Mouse (Mus musculus) stomach, embryonic 16.5 days (tissue): Measurements from ENCODE around the gene Adra1b. TPM values are rescaled to one million over a fixed set of nuclear protein-coding genes. Genes with fewer than 3 reads are reported as not detected.
A peak's percentile ranks its signal among the peaks of the same experiment; 100 is the strongest.

Experiments used
- ATAC-seq: fragments of 200-750 bp; cut with Nextera tagmentation; 2 replicates; pipeline ENCODE4 v1.8.0; 2017; ENCODE audit warnings: moderate number of reproducible peaks, moderate TSS enrichment; ENCODE audit not compliant: insufficient read depth, low FRiP score
- H3K27ac ChIP-seq: fragments of 300-500 bp; sonication (generic); 2 replicates; pipeline ENCODE4 v1.5.1; 2014; ENCODE audit warnings: low read length
- H3K27me3 ChIP-seq: fragments of 300-500 bp; sonication (generic); 2 replicates; pipeline ENCODE4 v1.6.1; 2014; ENCODE audit warnings: low read length, control low read depth, mixed read lengths; ENCODE audit not compliant: control insufficient read depth, insufficient read depth
- H3K36me3 ChIP-seq: fragments of 300-500 bp; sonication (generic); 2 replicates; pipeline ENCODE4 v1.6.1; 2014; ENCODE audit warnings: low read length; ENCODE audit not compliant: control insufficient read depth, insufficient read depth
- H3K4me1 ChIP-seq: fragments of 300-500 bp; sonication (generic); 2 replicates; pipeline ENCODE4 v1.6.1; 2014; ENCODE audit warnings: low read length, control low read depth, mixed read lengths; ENCODE audit not compliant: control insufficient read depth, insufficient read depth
- H3K4me2 ChIP-seq: fragments of 300-500 bp; sonication (generic); 2 replicates; pipeline ENCODE4 v1.6.1; 2014; ENCODE audit warnings: low read depth, low read length, mixed read lengths
- H3K4me3 ChIP-seq: fragments of 300-500 bp; sonication (generic); replicated peaks from 2 replicates; pipeline ENCODE4 v1.5.1; 2014; ENCODE audit warnings: mild to moderate bottlenecking, low read length
- H3K9ac ChIP-seq: fragments of 300-500 bp; sonication (generic); 2 replicates; pipeline ENCODE4 v1.6.1; 2014; ENCODE audit warnings: low read length
- H3K9me3 ChIP-seq: fragments of 300-500 bp; sonication (generic); replicated peaks from 2 replicates; pipeline ENCODE4 v1.6.1; 2016; ENCODE audit warnings: low read length, control low read depth; ENCODE audit not compliant: control insufficient read depth
- WGBS: fragments of 180-500 bp; shearing (Covaris S2); extraction: QIAGEN DNeasy Blood & Tissue Kit; methylation state at CpG from one replicate; pipeline ENCODE4 v1.1.7; 2014; 5-methylcytosine and 5-hydroxymethylcytosine counted together
- polyA plus RNA-seq: library from polyadenylated mRNA; unstranded; fragments of >200 nt; fragmentation: Nextera tagmentation; extraction: Ambion mirVana; gene quantifications from 2 replicates; pipeline ENCODE4 v1.2.1, GENCODE M21; 2015

The Adra1b gene
- polyA plus RNA-seq, 1 experiment from 2014 or later, result 0.65 TPM

- peaks cover 5% of the 10 kb centered on the region; the same call in 1 of the 2 replicates for H3K4me1 ChIP-seq
- 15% methylated on average over 63 of the region's 63 CpGs for WGBS
- H3K27me3 ChIP-seq, result peaks cover 9% of the 10 kb centered on the region
- H3K4me2 ChIP-seq, result peak overlapping the region; percentile 56
- H3K36me3 ChIP-seq, result no peaks in the 10 kb centered on the region
- H3K9me3 ChIP-seq, result no peaks in the 10 kb centered on the region
- ATAC-seq, result 0 out of 2 replicates have a peak, but pooled peaks have one; percentile 32
- H3K27ac ChIP-seq, result no peak overlapping the region
- H3K9ac ChIP-seq, result peak overlapping the region; percentile 40; the same call in 1 of the 2 replicates
- peak overlapping the region; percentile 42 for H3K4me3 ChIP-seq
Measured at GRCm38 (mm10) chr11:43775469-43776323, 125.3 kb downstream of the Adra1b start.

- no peak overlapping the region for H3K27ac ChIP-seq
- H3K4me3 ChIP-seq, result no peak overlapping the region
- WGBS, result 29% methylated on average over 5 of the region's 5 CpGs
- no peaks in the 10 kb centered on the region for H3K9me3 ChIP-seq
- peaks cover 9% of the 10 kb centered on the region for H3K27me3 ChIP-seq
- ATAC-seq, result no peak; the same call in 1 of the 2 replicates
- no peak overlapping the region for H3K9ac ChIP-seq
- H3K4me2 ChIP-seq, result no peak overlapping the region
- peaks cover 5% of the 10 kb centered on the region; the same call in 1 of the 2 replicates for H3K4me1 ChIP-seq
- H3K36me3 ChIP-seq, result no peaks in the 10 kb centered on the region
Measured at GRCm38 (mm10) chr11:43773725-43774124, 127.3 kb downstream of the Adra1b start.

GRCm38 (mm10) chr11:43770110-43770509 is 130.9 kb downstream of the Adra1b start:
- WGBS, result 74% methylated on average over 4 of the region's 4 CpGs
- no peaks in the 10 kb centered on the region for H3K36me3 ChIP-seq
- no peak overlapping the region for H3K27ac ChIP-seq
- no peaks in the 10 kb centered on the region for H3K9me3 ChIP-seq
- no peaks in the 10 kb centered on the region for H3K4me1 ChIP-seq
- no peak overlapping the region for H3K4me2 ChIP-seq
- peaks cover 6% of the 10 kb centered on the region; the same call in 1 of the 2 replicates for H3K27me3 ChIP-seq
- no peak for ATAC-seq
- no peak overlapping the region for H3K4me3 ChIP-seq
- H3K9ac ChIP-seq, result no peak overlapping the region

GRCm38 (mm10) chr11:43767749-43768148 is 133.3 kb downstream of the Adra1b start:
- no peaks in the 10 kb centered on the region for H3K4me1 ChIP-seq
- peak overlapping the region; percentile 66; the same call in 1 of the 2 replicates for H3K4me2 ChIP-seq
- H3K36me3 ChIP-seq, result no peaks in the 10 kb centered on the region
- H3K27me3 ChIP-seq, result 0 out of 2 replicates have a peak, but pooled peaks cover 5% of the 10 kb centered on the region
- ATAC-seq, result no peak
- H3K9me3 ChIP-seq, result no peaks in the 10 kb centered on the region
- no peak overlapping the region for H3K27ac ChIP-seq
- H3K4me3 ChIP-seq, result no peak overlapping the region
- H3K9ac ChIP-seq, result no peak overlapping the region
- WGBS, result 67% methylated on average over 11 of the region's 11 CpGs

- WGBS, result 5% methylated on average over 37 of the region's 37 CpGs
- peak overlapping the region; percentile 58 for H3K4me3 ChIP-seq
- 0 out of 2 replicates have a peak, but pooled peaks cover 5% of the 10 kb centered on the region for H3K27me3 ChIP-seq
- no peaks in the 10 kb centered on the region for H3K9me3 ChIP-seq
- ATAC-seq, result peak; percentile 74
- no peaks in the 10 kb centered on the region for H3K4me1 ChIP-seq
- H3K27ac ChIP-seq, result no peak overlapping the region
- peak overlapping the region; percentile 66 for H3K4me2 ChIP-seq
- H3K9ac ChIP-seq, result peak overlapping the region; percentile 58
- H3K36me3 ChIP-seq, result no peaks in the 10 kb centered on the region
Measured at GRCm38 (mm10) chr11:43766922-43767648, 133.9 kb downstream of the Adra1b start.

- no peak for ATAC-seq
- 62% methylated on average over 2 of the region's 2 CpGs for WGBS
- H3K4me3 ChIP-seq, result no peak overlapping the region
Measured at GRCm38 (mm10) chr11:43758436-43758835, 142.6 kb downstream of the Adra1b start.

GRCm38 (mm10) chr11:43755411-43755810 is 145.6 kb downstream of the Adra1b start:
- Histone ChIP-seq H3K4me3 (no peak overlapping the region), H3K9me3 (no peaks in the 10 kb centered on the region), H3K27ac (no peak overlapping the region), H3K4me2 (no peak overlapping the region), H3K36me3 (no peaks in the 10 kb centered on the region), H3K27me3 (no peaks in the 10 kb centered on the region), H3K9ac (no peak overlapping the region), H3K4me1 (no peaks in the 10 kb centered on the region)
- 64% methylated on average over 5 of the region's 5 CpGs for WGBS
- no peak for ATAC-seq

More at GRCm38 (mm10) chr11:43758436-43758835, 142.6 kb downstream of the Adra1b start:
- H3K9me3 ChIP-seq, result no peaks in the 10 kb centered on the region
- no peak overlapping the region for H3K4me2 ChIP-seq
- no peaks in the 10 kb centered on the region for H3K27me3 ChIP-seq
- no peaks in the 10 kb centered on the region for H3K4me1 ChIP-seq
- H3K36me3 ChIP-seq, result no peaks in the 10 kb centered on the region
- no peak overlapping the region for H3K27ac ChIP-seq
- no peak overlapping the region for H3K9ac ChIP-seq

GRCm38 (mm10) chr11:43754568-43754967 is 146.4 kb downstream of the Adra1b start:
- WGBS, result 67% methylated on average over 1 of the region's 1 CpGs
- Histone ChIP-seq H3K4me3 (no peak overlapping the region), H3K4me2 (no peak overlapping the region), H3K36me3 (no peaks in the 10 kb centered on the region), H3K27ac (no peak overlapping the region), H3K9ac (no peak overlapping the region), H3K9me3 (no peaks in the 10 kb centered on the region), H3K4me1 (no peaks in the 10 kb centered on the region), H3K27me3 (no peaks in the 10 kb centered on the region)
- ATAC-seq, result no peak

GRCm38 (mm10) chr11:43751542-43751941 is 149.5 kb downstream of the Adra1b start:
- no peak overlapping the region for H3K27ac ChIP-seq
- ATAC-seq, result no peak
- 0 out of 2 replicates have a peak, but pooled peaks cover 4% of the 10 kb centered on the region for H3K4me1 ChIP-seq
- no peaks in the 10 kb centered on the region for H3K27me3 ChIP-seq
- no peak overlapping the region for H3K9ac ChIP-seq
- no peak overlapping the region for H3K4me3 ChIP-seq
- H3K4me2 ChIP-seq, result no peak overlapping the region
- no peaks in the 10 kb centered on the region for H3K36me3 ChIP-seq
- WGBS, result 67% methylated on average over 2 of the region's 2 CpGs
- no peaks in the 10 kb centered on the region for H3K9me3 ChIP-seq
